Comparison of ENCODE assay signal across 11 mouse cellular contexts in genomic region chr8:26273792-26274191, GRCm38 (mm10).
DNase-seq lines count a peak whose midpoint lies in the region; ATAC-seq and TF ChIP-seq lines count a peak whose summit lies in the region.
"Had no signal": no experiment of that assay in that cellular context is flagged by ENCODE, and none has a peak within 500 bp of the region (broad histone marks: within the 10 kb centered on the region; RNA-seq: fewer than 3 reads in every experiment).

No protein-coding gene starts in this region.

- H3K36me3 ChIP-seq in forebrain, embryonic 11.5 days (ENCODE audit: control insufficient read depth, insufficient read depth, low read length): no peaks in the 10 kb centered on the region
- H3K36me3 ChIP-seq in forebrain, postnatal 0 days (ENCODE audit: insufficient read depth): no peaks in the 10 kb centered on the region
- H3K36me3 ChIP-seq in kidney, embryonic 15.5 days: no peaks in the 10 kb centered on the region
- H3K36me3 ChIP-seq in forebrain, embryonic 15.5 days: no peaks in the 10 kb centered on the region
- no peaks in the 10 kb centered on the region for H3K36me3 ChIP-seq in midbrain, embryonic 11.5 days (ENCODE audit: control insufficient read depth, insufficient read depth, low read length)

- no peak overlapping the region; the same call in 1 of the 2 replicates for H3K4me2 ChIP-seq in forebrain, embryonic 11.5 days (ENCODE audit: low read depth, low read length, severe bottlenecking)
- H3K4me2 ChIP-seq in forebrain, postnatal 0 days (ENCODE audit: low read depth): no peak overlapping the region
- peak overlapping the region; percentile 35 for H3K4me2 ChIP-seq in kidney, embryonic 15.5 days
- 0 out of 2 replicates have a peak overlapping the region, but pooled peaks have one; percentile 22 for H3K4me2 ChIP-seq in forebrain, embryonic 15.5 days (replicated peaks)
- H3K4me2 ChIP-seq in midbrain, embryonic 11.5 days: peak overlapping the region; percentile 16; the same call in 1 of the 2 replicates

- no peak for ATAC-seq in forebrain, embryonic 11.5 days (replicated peaks; ENCODE audit: low FRiP score)
- ATAC-seq in forebrain, postnatal 0 days: no peak
- ATAC-seq in kidney, embryonic 15.5 days (replicated peaks; ENCODE audit: low FRiP score): peak; percentile 33; the same call in 1 of the 2 replicates
- ATAC-seq in forebrain, embryonic 15.5 days (replicated peaks): no peak
- ATAC-seq in midbrain, embryonic 11.5 days (ENCODE audit: low FRiP score): no peak

- H3K27me3 ChIP-seq in forebrain, embryonic 11.5 days (ENCODE audit: control insufficient read depth, insufficient read depth, low read length): no peaks in the 10 kb centered on the region
- peaks cover 8% of the 10 kb centered on the region; the same call in 1 of the 2 replicates for H3K27me3 ChIP-seq in forebrain, postnatal 0 days (ENCODE audit: insufficient read depth, low read length)
- peaks cover 25% of the 10 kb centered on the region for H3K27me3 ChIP-seq in kidney, embryonic 15.5 days
- H3K27me3 ChIP-seq in forebrain, embryonic 15.5 days: no peaks in the 10 kb centered on the region
- H3K27me3 ChIP-seq in midbrain, embryonic 11.5 days (ENCODE audit: control insufficient read depth, insufficient read depth, low read length): no peaks in the 10 kb centered on the region

- no peaks in the 10 kb centered on the region for H3K9me3 ChIP-seq in forebrain, embryonic 11.5 days (ENCODE audit: control insufficient read depth, low read length)
- no peaks in the 10 kb centered on the region for H3K9me3 ChIP-seq in forebrain, postnatal 0 days (ENCODE audit: low read length)
- no peaks in the 10 kb centered on the region for H3K9me3 ChIP-seq in kidney, embryonic 15.5 days (replicated peaks)
- H3K9me3 ChIP-seq in forebrain, embryonic 15.5 days: no peaks in the 10 kb centered on the region
- no peaks in the 10 kb centered on the region for H3K9me3 ChIP-seq in midbrain, embryonic 11.5 days (ENCODE audit: control insufficient read depth, low read length)

- H3K27ac ChIP-seq in forebrain, embryonic 11.5 days (ENCODE audit: low read depth, low read length): peak overlapping the region; percentile 0; the same call in 1 of the 2 replicates
- H3K27ac ChIP-seq in forebrain, postnatal 0 days (ENCODE audit: low read depth, low read length): no peak overlapping the region
- H3K27ac ChIP-seq in kidney, embryonic 15.5 days: peak overlapping the region; percentile 29; the same call in 1 of the 2 replicates
- no peak overlapping the region for H3K27ac ChIP-seq in forebrain, embryonic 15.5 days (replicated peaks)
- no peak overlapping the region for H3K27ac ChIP-seq in midbrain, embryonic 11.5 days (ENCODE audit: low read depth, low read length)

- peaks cover 5% of the 10 kb centered on the region; the same call in 1 of the 2 replicates for H3K4me1 ChIP-seq in forebrain, embryonic 11.5 days (replicated peaks; ENCODE audit: control insufficient read depth, insufficient read depth, low read length)
- H3K4me1 ChIP-seq in forebrain, postnatal 0 days (ENCODE audit: insufficient read depth): no peaks in the 10 kb centered on the region
- peaks cover 22% of the 10 kb centered on the region for H3K4me1 ChIP-seq in kidney, embryonic 15.5 days
- H3K4me1 ChIP-seq in forebrain, embryonic 15.5 days: peaks cover 23% of the 10 kb centered on the region
- peaks cover 2% of the 10 kb centered on the region; the same call in 1 of the 2 replicates for H3K4me1 ChIP-seq in midbrain, embryonic 11.5 days (ENCODE audit: control insufficient read depth, insufficient read depth, low read length)

- H3K4me3 ChIP-seq in forebrain, embryonic 11.5 days (ENCODE audit: low read depth, low read length): no peak overlapping the region
- no peak overlapping the region for H3K4me3 ChIP-seq in forebrain, postnatal 0 days (ENCODE audit: low read depth, low read length)
- no peak overlapping the region for H3K4me3 ChIP-seq in kidney, embryonic 15.5 days (replicated peaks)
- no peak overlapping the region for H3K4me3 ChIP-seq in forebrain, embryonic 15.5 days
- no peak overlapping the region for H3K4me3 ChIP-seq in midbrain, embryonic 11.5 days (ENCODE audit: low read depth, low read length)

- WGBS in forebrain, embryonic 11.5 days: 50% methylated on average over 5 of the region's 5 CpGs
- 53% methylated on average over 5 of the region's 5 CpGs for WGBS in forebrain, postnatal 0 days
- WGBS in kidney, embryonic 15.5 days: 63% methylated on average over 5 of the region's 5 CpGs
- WGBS in forebrain, embryonic 15.5 days: 44% methylated on average over 5 of the region's 5 CpGs
- 46% methylated on average over 5 of the region's 5 CpGs for WGBS in midbrain, embryonic 11.5 days

- H3K9ac ChIP-seq in forebrain, embryonic 11.5 days (ENCODE audit: low read length): no peak overlapping the region
- no peak overlapping the region for H3K9ac ChIP-seq in forebrain, postnatal 0 days
- no peak overlapping the region for H3K9ac ChIP-seq in kidney, embryonic 15.5 days
- no peak overlapping the region for H3K9ac ChIP-seq in forebrain, embryonic 15.5 days (replicated peaks)
- H3K9ac ChIP-seq in midbrain, embryonic 11.5 days (ENCODE audit: low read length): no peak overlapping the region

- no peak for DNase-seq in forebrain, embryonic 11.5 days (ENCODE audit: low spot score)
- DNase-seq in forebrain, postnatal 0 days: no peak
- no peak for DNase-seq in kidney, postnatal 10 days
- peak; percentile 84 for DNase-seq in midbrain, embryonic 11.5 days (ENCODE audit: low spot score, missing footprints)
- no peak for DNase-seq in spleen, postnatal 36 days (ENCODE audit: low spot score in 2 of 2)
- DNase-seq in cerebellum, adult 9-10 months: no peak
- DNase-seq: gastrocnemius, postnatal 14 days; kidney, adult 9 months; lung, postnatal 4 days had no signal

- TF ChIP-seq CTCF in forebrain, postnatal 0 days (IDR thresholded peaks at IDR 0.05; ENCODE audit: low read depth): no peak

Comparison
In these comparisons a context has a peak if more than half of its experiments do, and no peak if none do; other contexts are left out.
1. H3K27ac ChIP-seq: peak in forebrain, embryonic 11.5 days (single experiment) and kidney, embryonic 15.5 days (single experiment); none in forebrain, postnatal 0 days (single experiment), forebrain, embryonic 15.5 days (single experiment) and midbrain, embryonic 11.5 days (single experiment).
2. H3K4me2 ChIP-seq: peak in kidney, embryonic 15.5 days (single experiment), forebrain, embryonic 15.5 days (single experiment) and midbrain, embryonic 11.5 days (single experiment); none in forebrain, embryonic 11.5 days (single experiment) and forebrain, postnatal 0 days (single experiment).